Mouse (Mus musculus): ENCODE data around the gene Abl2.

- TF ChIP-seq POLR2A (IDR thresholded peaks at IDR 0.05; ENCODE audit: low read depth, low read length): no peak
- TF ChIP-seq EP300 (IDR thresholded peaks at IDR 0.05; ENCODE audit: low read length): no peak
- TF ChIP-seq ETS1 (conservative IDR thresholded peaks at IDR 0.05; ENCODE audit: low read depth, low read length): no peak
- TF ChIP-seq CTCF (conservative IDR thresholded peaks at IDR 0.05 in 1 of 2, IDR thresholded peaks at IDR 0.05 in 1 of 2; ENCODE audit: low read depth in 2 of 2, low read length in 2 of 2): peak in 1 of 2 experiments; percentile 36; a peak in 2 of 4 replicates
Measured at GRCm38 (mm10) chr1:156566132-156566531, 7.5 kb downstream of the Abl2 start.
